8 mouse cellular contexts compared by ENCODE assay signal in genomic region chr4:32351661-32352246, GRCm38 (mm10).
DNase-seq lines count a peak whose midpoint lies in the region; ATAC-seq and TF ChIP-seq lines count a peak whose summit lies in the region.

No protein-coding gene starts in this region.

- H3K9me3 ChIP-seq in intestine, embryonic 16.5 days (ENCODE audit: control insufficient read depth, low read length): no peaks in the 10 kb centered on the region
- no peaks in the 10 kb centered on the region for H3K9me3 ChIP-seq in intestine, postnatal 0 days (ENCODE audit: control insufficient read depth)
- H3K9me3 ChIP-seq in embryonic facial prominence, embryonic 13.5 days: no peaks in the 10 kb centered on the region
- no peaks in the 10 kb centered on the region for H3K9me3 ChIP-seq in hindbrain, embryonic 14.5 days (ENCODE audit: control insufficient read depth, low read length)
- no peaks in the 10 kb centered on the region for H3K9me3 ChIP-seq in midbrain, postnatal 0 days (ENCODE audit: low read length)

- WGBS in intestine, embryonic 16.5 days: 58% methylated on average over 18 of the region's 18 CpGs
- 64% methylated on average over 18 of the region's 18 CpGs for WGBS in intestine, postnatal 0 days
- WGBS in embryonic facial prominence, embryonic 13.5 days: 65% methylated on average over 18 of the region's 18 CpGs
- WGBS in hindbrain, embryonic 14.5 days: 39% methylated on average over 18 of the region's 18 CpGs
- 41% methylated on average over 18 of the region's 18 CpGs for WGBS in midbrain, postnatal 0 days

- no peak for TF ChIP-seq CTCF in intestine, postnatal 0 days (IDR thresholded peaks at IDR 0.05; ENCODE audit: low read depth)
- no peak for TF ChIP-seq CTCF in midbrain, postnatal 0 days (IDR thresholded peaks at IDR 0.05)

- no peaks in the 10 kb centered on the region for H3K36me3 ChIP-seq in intestine, embryonic 16.5 days (ENCODE audit: control insufficient read depth, insufficient read depth, low read length)
- H3K36me3 ChIP-seq in intestine, postnatal 0 days (ENCODE audit: control insufficient read depth, insufficient read depth): no peaks in the 10 kb centered on the region
- no peaks in the 10 kb centered on the region for H3K36me3 ChIP-seq in embryonic facial prominence, embryonic 13.5 days
- no peaks in the 10 kb centered on the region for H3K36me3 ChIP-seq in hindbrain, embryonic 14.5 days (replicated peaks; ENCODE audit: control insufficient read depth, insufficient read depth)
- H3K36me3 ChIP-seq in midbrain, postnatal 0 days (ENCODE audit: insufficient read depth, low read length): no peaks in the 10 kb centered on the region

- 0 out of 2 replicates have a peak overlapping the region, but pooled peaks have one; percentile 23 for H3K27ac ChIP-seq in intestine, embryonic 16.5 days (ENCODE audit: low read length)
- no peak overlapping the region for H3K27ac ChIP-seq in intestine, postnatal 0 days (ENCODE audit: low read depth, low read length)
- H3K27ac ChIP-seq in embryonic facial prominence, embryonic 13.5 days: no peak overlapping the region
- H3K27ac ChIP-seq in hindbrain, embryonic 14.5 days: peak overlapping the region; percentile 65; the same call in 1 of the 2 replicates
- peak overlapping the region; percentile 1; the same call in 1 of the 2 replicates for H3K27ac ChIP-seq in midbrain, postnatal 0 days (ENCODE audit: low read depth, low read length)

- intact Hi-C loops in left cerebral cortex, postnatal 4 days (cut with DNase I): loop anchor here (5.0 kb wide), 1 partner anchor 49 kb away; no protein-coding TSS in a partner anchor

- no peak for DNase-seq in hindbrain, embryonic 14.5 days (ENCODE audit: low spot score)
- DNase-seq in midbrain, postnatal 0 days (ENCODE audit: low spot score): no peak
- no peak for DNase-seq in left cerebral cortex, postnatal 4 days
- no peak for DNase-seq in layer of hippocampus, postnatal 10 days (ENCODE audit: low spot score in 2 of 2)
- DNase-seq in adrenal gland, adult 2 months: no peak

- H3K9ac ChIP-seq in intestine, embryonic 16.5 days (ENCODE audit: low read depth, low read length): no peak overlapping the region
- no peak overlapping the region for H3K9ac ChIP-seq in intestine, postnatal 0 days (ENCODE audit: low read depth, low read length)
- no peak overlapping the region for H3K9ac ChIP-seq in embryonic facial prominence, embryonic 13.5 days
- peak overlapping the region; percentile 28; the same call in 1 of the 2 replicates for H3K9ac ChIP-seq in hindbrain, embryonic 14.5 days
- H3K9ac ChIP-seq in midbrain, postnatal 0 days (replicated peaks; ENCODE audit: low read length, poor library complexity, severe bottlenecking): no peak overlapping the region

- ATAC-seq in intestine, embryonic 16.5 days: peak; percentile 63
- ATAC-seq in intestine, postnatal 0 days: no peak
- no peak for ATAC-seq in embryonic facial prominence, embryonic 13.5 days (ENCODE audit: insufficient number of reproducible peaks, insufficient read depth, low FRiP score, low TSS enrichment, low read depth)
- ATAC-seq in hindbrain, embryonic 14.5 days (ENCODE audit: low FRiP score): peak; percentile 45
- peak; percentile 62; the same call in 1 of the 2 replicates for ATAC-seq in midbrain, postnatal 0 days (ENCODE audit: low FRiP score)

- H3K4me3 ChIP-seq in intestine, embryonic 16.5 days (ENCODE audit: low read length): no peak overlapping the region
- H3K4me3 ChIP-seq in intestine, postnatal 0 days (ENCODE audit: low read depth, low read length): no peak overlapping the region
- no peak overlapping the region for H3K4me3 ChIP-seq in embryonic facial prominence, embryonic 13.5 days
- H3K4me3 ChIP-seq in hindbrain, embryonic 14.5 days (replicated peaks; ENCODE audit: low read length): no peak overlapping the region
- no peak overlapping the region for H3K4me3 ChIP-seq in midbrain, postnatal 0 days (ENCODE audit: low read depth, low read length)

- no peaks in the 10 kb centered on the region for H3K27me3 ChIP-seq in intestine, embryonic 16.5 days (replicated peaks; ENCODE audit: control insufficient read depth, insufficient read depth, low read length)
- no peaks in the 10 kb centered on the region for H3K27me3 ChIP-seq in intestine, postnatal 0 days (replicated peaks; ENCODE audit: control insufficient read depth, insufficient read depth, low read length)
- no peaks in the 10 kb centered on the region for H3K27me3 ChIP-seq in embryonic facial prominence, embryonic 13.5 days
- H3K27me3 ChIP-seq in hindbrain, embryonic 14.5 days (ENCODE audit: control insufficient read depth, insufficient read depth, low read length): no peaks in the 10 kb centered on the region
- no peaks in the 10 kb centered on the region for H3K27me3 ChIP-seq in midbrain, postnatal 0 days (ENCODE audit: insufficient read depth, low read length)

- peaks cover 9% of the 10 kb centered on the region for H3K4me1 ChIP-seq in intestine, embryonic 16.5 days (ENCODE audit: control insufficient read depth, insufficient read depth, low read length)
- 0 out of 2 replicates have a peak, but pooled peaks cover 5% of the 10 kb centered on the region for H3K4me1 ChIP-seq in intestine, postnatal 0 days (replicated peaks; ENCODE audit: control insufficient read depth, insufficient read depth, low read length)
- peaks cover 31% of the 10 kb centered on the region for H3K4me1 ChIP-seq in embryonic facial prominence, embryonic 13.5 days
- peaks cover 29% of the 10 kb centered on the region for H3K4me1 ChIP-seq in hindbrain, embryonic 14.5 days (replicated peaks; ENCODE audit: control insufficient read depth, insufficient read depth, low read length)
- H3K4me1 ChIP-seq in midbrain, postnatal 0 days (ENCODE audit: insufficient read depth, low read length): peaks cover 8% of the 10 kb centered on the region

- H3K4me2 ChIP-seq in intestine, embryonic 16.5 days (ENCODE audit: low read depth, low read length): no peak overlapping the region
- H3K4me2 ChIP-seq in intestine, postnatal 0 days (replicated peaks; ENCODE audit: low read depth): no peak overlapping the region; the same call in 1 of the 2 replicates
- H3K4me2 ChIP-seq in embryonic facial prominence, embryonic 13.5 days: peak overlapping the region; percentile 2; the same call in 1 of the 2 replicates
- peak overlapping the region; percentile 28 for H3K4me2 ChIP-seq in hindbrain, embryonic 14.5 days (replicated peaks)
- H3K4me2 ChIP-seq in midbrain, postnatal 0 days (ENCODE audit: low read depth, low read length, poor library complexity, severe bottlenecking): peak overlapping the region; percentile 16; the same call in 1 of the 2 replicates

Comparison
In these comparisons a context has a peak if more than half of its experiments do, and no peak if none do; other contexts are left out.
1. ATAC-seq: peak in intestine, embryonic 16.5 days (single experiment), hindbrain, embryonic 14.5 days (single experiment) and midbrain, postnatal 0 days (single experiment); none in intestine, postnatal 0 days (single experiment) and embryonic facial prominence, embryonic 13.5 days (single experiment).
2. H3K27ac ChIP-seq: peak in intestine, embryonic 16.5 days (single experiment), hindbrain, embryonic 14.5 days (single experiment) and midbrain, postnatal 0 days (single experiment); none in intestine, postnatal 0 days (single experiment) and embryonic facial prominence, embryonic 13.5 days (single experiment).
3. H3K4me2 ChIP-seq: peak in embryonic facial prominence, embryonic 13.5 days (single experiment), hindbrain, embryonic 14.5 days (single experiment) and midbrain, postnatal 0 days (single experiment); none in intestine, embryonic 16.5 days (single experiment) and intestine, postnatal 0 days (single experiment).